Mouse (Mus musculus) MEL (cell line): Measurements from ENCODE around the gene Arl4d. TPM values are rescaled to one million over a fixed set of nuclear protein-coding genes. Genes with fewer than 3 reads are reported as not detected.

Experiments
- DNase-seq: peaks from one replicate; pipeline ENCODE4 v3.0.0; 2011; ENCODE audit warnings: low read depth, low spot score
- H3K27ac ChIP-seq: 2 replicates; pipeline ENCODE4 v1.5.1; 2012; ENCODE audit warnings: low read depth, mild to moderate bottlenecking, control low read depth, low read length, moderate library complexity; ENCODE audit not compliant: control insufficient read depth
- H3K27me3 ChIP-seq, 2 experiments: fragments of 150-350 bp in 1 of 2; sonication (generic) in 1 of 2; 2 replicates each; pipeline ENCODE4 v1.6.1; 2012; ENCODE audit warnings: low read length in 2 of 2, mild to moderate bottlenecking in 2 of 2, improper control_type of control experiment in 1 of 2, moderate library complexity in 1 of 2; ENCODE audit not compliant: insufficient read depth in 2 of 2, control insufficient read depth in 1 of 2
- H3K36me3 ChIP-seq, 2 experiments: 2 replicates each; pipeline ENCODE4 v1.6.1; 2012 to 2014; ENCODE audit warnings: low read length in 2 of 2, improper control_type of control experiment in 1 of 2, inconsistent platforms in 1 of 2, mild to moderate bottlenecking in 1 of 2; ENCODE audit not compliant: insufficient read depth in 2 of 2, control insufficient read depth in 1 of 2
- H3K4me1 ChIP-seq, 2 experiments: fragments of 150-350 bp in 1 of 2; sonication (generic) in 1 of 2; 2 replicates each; pipeline ENCODE4 v1.6.1; 2012; ENCODE audit warnings: low read length in 2 of 2, improper control_type of control experiment in 1 of 2, mild to moderate bottlenecking in 1 of 2; ENCODE audit not compliant: insufficient read depth in 2 of 2, control insufficient read depth in 1 of 2
- H3K4me3 ChIP-seq, 2 experiments: fragments of 150-350 bp in 1 of 2; sonication (generic) in 1 of 2; 2 replicates each; pipeline ENCODE4 v1.5.1; 2012; ENCODE audit warnings: low read depth in 2 of 2, low read length in 2 of 2, mild to moderate bottlenecking in 2 of 2, moderate library complexity in 2 of 2, control low read depth in 1 of 2, improper control_type of control experiment in 1 of 2; ENCODE audit not compliant: control insufficient read depth in 1 of 2, insufficient read depth in 1 of 2
- H3K79me2 ChIP-seq: 2 replicates; pipeline ENCODE4 v1.6.1; 2012; ENCODE audit warnings: mild to moderate bottlenecking, low read length, moderate library complexity; ENCODE audit not compliant: control insufficient read depth, poor library complexity, insufficient read depth
- H3K9ac ChIP-seq: 2 replicates; pipeline ENCODE4 v1.6.1; 2012; ENCODE audit warnings: low read depth, mild to moderate bottlenecking, control low read depth, low read length, moderate library complexity; ENCODE audit not compliant: control insufficient read depth, poor library complexity, severe bottlenecking
- H3K9me3 ChIP-seq: fragments of 150-350 bp; sonication (generic); replicated peaks from 2 replicates; pipeline ENCODE4 v1.6.1; 2012; ENCODE audit warnings: mild to moderate bottlenecking, low read length, improper control_type of control experiment, moderate library complexity; ENCODE audit not compliant: insufficient read depth
- CHD1 ChIP-seq: IDR thresholded peaks from 2 replicates; pipeline ENCODE4 v1.6.1; 2012; ENCODE audit warnings: low read depth, mild to moderate bottlenecking, inconsistent platforms, low read length, improper control_type of control experiment
- CHD2 ChIP-seq: IDR thresholded peaks from 2 replicates; pipeline ENCODE4 v1.6.1; 2011; ENCODE audit warnings: low read length, improper control_type of control experiment
- CTCF ChIP-seq, 3 experiments: IDR thresholded peaks in 2 of 3; conservative IDR thresholded peaks in 1 of 3; 2 replicates each; pipeline ENCODE4 v1.5.1; 2011 to 2012; ENCODE audit warnings: low read length in 3 of 3, low read depth in 2 of 3, mild to moderate bottlenecking in 2 of 3, improper control_type of control experiment in 1 of 3, inconsistent platforms in 1 of 3, mixed read lengths in 1 of 3, moderate library complexity in 1 of 3; ENCODE audit not compliant: control insufficient read depth in 1 of 3, insufficient read depth in 1 of 3, poor library complexity in 1 of 3, severe bottlenecking in 1 of 3
- ELF1 ChIP-seq: IDR thresholded peaks from 2 replicates; pipeline ENCODE4 v1.6.1; 2014; ENCODE audit warnings: low read depth, mild to moderate bottlenecking, inconsistent platforms, low read length, improper control_type of control experiment, moderate library complexity
- EP300 ChIP-seq, 2 experiments: IDR thresholded peaks; 2 replicates each; pipeline ENCODE4 v1.6.1; 2011; ENCODE audit warnings: improper control_type of control experiment in 2 of 2, low read length in 2 of 2, low read depth in 1 of 2, mild to moderate bottlenecking in 1 of 2
- ETS1 ChIP-seq: IDR thresholded peaks from 2 replicates; pipeline ENCODE4 v1.6.1; 2012; ENCODE audit warnings: low read depth, mild to moderate bottlenecking, inconsistent platforms, low read length, improper control_type of control experiment, moderate library complexity
- GATA1 ChIP-seq: IDR thresholded peaks from 2 replicates; pipeline ENCODE4 v1.6.1; 2011; ENCODE audit warnings: low read depth, low read length, improper control_type of control experiment
- HCFC1 ChIP-seq: IDR thresholded peaks from 2 replicates; pipeline ENCODE4 v1.6.1; 2012; ENCODE audit warnings: low read depth, mild to moderate bottlenecking, inconsistent platforms, low read length, improper control_type of control experiment, moderate library complexity
- KAT2A ChIP-seq: conservative IDR thresholded peaks from 2 replicates; pipeline ENCODE4 v1.6.1; 2012; ENCODE audit warnings: low read depth, low read length, improper control_type of control experiment, inconsistent platforms
- MAX ChIP-seq: IDR thresholded peaks from 2 replicates; pipeline ENCODE4 v1.6.1; 2011; ENCODE audit warnings: low read length, improper control_type of control experiment
- MAZ ChIP-seq: IDR thresholded peaks from 2 replicates; pipeline ENCODE4 v1.6.1; 2012; ENCODE audit warnings: low read depth, mild to moderate bottlenecking, inconsistent platforms, low read length, improper control_type of control experiment
- MEF2A ChIP-seq: IDR thresholded peaks from 2 replicates; pipeline ENCODE4 v1.6.1; 2014; ENCODE audit warnings: low read depth, mild to moderate bottlenecking, inconsistent platforms, low read length, improper control_type of control experiment; ENCODE audit not compliant: poor library complexity, insufficient replicate concordance, severe bottlenecking; ENCODE audit errors: extremely low read depth
- MXI1 ChIP-seq: IDR thresholded peaks from 2 replicates; pipeline ENCODE4 v1.6.1; 2011; ENCODE audit warnings: mild to moderate bottlenecking, low read depth, low read length, improper control_type of control experiment
- MYB ChIP-seq: IDR thresholded peaks from 2 replicates; pipeline ENCODE4 v1.6.1; 2011; ENCODE audit warnings: mild to moderate bottlenecking, low read depth, low read length, improper control_type of control experiment
- MYC ChIP-seq: IDR thresholded peaks from 2 replicates; pipeline ENCODE4 v1.6.1; 2011; ENCODE audit warnings: low read depth, mild to moderate bottlenecking, low read length, improper control_type of control experiment, moderate library complexity
- NELFE ChIP-seq: IDR thresholded peaks from 2 replicates; pipeline ENCODE4 v1.6.1; 2011; ENCODE audit warnings: low read depth, low read length, improper control_type of control experiment
- NRF1 ChIP-seq: IDR thresholded peaks from 2 replicates; pipeline ENCODE4 v1.6.1; 2014; ENCODE audit warnings: low read depth, mild to moderate bottlenecking, inconsistent platforms, low read length, improper control_type of control experiment, moderate library complexity; ENCODE audit not compliant: poor library complexity, insufficient read depth, severe bottlenecking
- POLR2A ChIP-seq, 2 experiments: IDR thresholded peaks; 2 replicates each; pipeline ENCODE4 v1.6.1; 2011 to 2012; ENCODE audit warnings: low read length in 2 of 2, mild to moderate bottlenecking in 2 of 2, control low read depth in 1 of 2, improper control_type of control experiment in 1 of 2, low read depth in 1 of 2, moderate library complexity in 1 of 2; ENCODE audit not compliant: control insufficient read depth in 1 of 2, insufficient read depth in 1 of 2, poor library complexity in 1 of 2
- POLR2AphosphoS2 ChIP-seq: IDR thresholded peaks from 2 replicates; pipeline ENCODE4 v1.6.1; 2011; ENCODE audit warnings: low read length, improper control_type of control experiment
- POLR2AphosphoS5 ChIP-seq: IDR thresholded peaks from 2 replicates; pipeline ENCODE4 v1.6.1; 2012; ENCODE audit warnings: low read depth, borderline replicate concordance, mild to moderate bottlenecking, inconsistent platforms, low read length, moderate library complexity, mixed read lengths
- RAD21 ChIP-seq: IDR thresholded peaks from 2 replicates; pipeline ENCODE4 v1.6.1; 2011; ENCODE audit warnings: mild to moderate bottlenecking, low read depth, low read length, improper control_type of control experiment
- SIN3A ChIP-seq: IDR thresholded peaks from 2 replicates; pipeline ENCODE4 v1.6.1; 2012; ENCODE audit warnings: low read length, improper control_type of control experiment, inconsistent platforms
- SMC3 ChIP-seq: IDR thresholded peaks from 2 replicates; pipeline ENCODE4 v1.6.1; 2011; ENCODE audit warnings: low read depth, low read length, improper control_type of control experiment
- TAL1 ChIP-seq: IDR thresholded peaks from 2 replicates; pipeline ENCODE4 v1.6.1; 2012; ENCODE audit warnings: mild to moderate bottlenecking, inconsistent platforms, low read length, moderate library complexity, mixed read lengths
- TBP ChIP-seq: IDR thresholded peaks from 2 replicates; pipeline ENCODE4 v1.8.0; 2011; ENCODE audit warnings: low read depth, low read length, improper control_type of control experiment
- USF1 ChIP-seq: IDR thresholded peaks from 2 replicates; pipeline ENCODE4 v1.6.1; 2014; ENCODE audit warnings: low read depth, mild to moderate bottlenecking, inconsistent platforms, low read length, improper control_type of control experiment, moderate library complexity
- ZC3H11A ChIP-seq: IDR thresholded peaks from 2 replicates; pipeline ENCODE4 v1.6.1; 2012; ENCODE audit warnings: low read depth, mild to moderate bottlenecking, inconsistent platforms, low read length, improper control_type of control experiment
- ZKSCAN1 ChIP-seq: IDR thresholded peaks from 2 replicates; pipeline ENCODE4 v1.6.1; 2012; ENCODE audit warnings: low read depth, mild to moderate bottlenecking, inconsistent platforms, low read length, improper control_type of control experiment, moderate library complexity
- ZMIZ1 ChIP-seq: IDR thresholded peaks from 2 replicates; pipeline ENCODE4 v1.6.1; 2012; ENCODE audit warnings: low read depth, mild to moderate bottlenecking, inconsistent platforms, low read length, improper control_type of control experiment, moderate library complexity
- polyA plus RNA-seq, 2 experiments: library from polyadenylated mRNA; stranded (reverse) in 1 of 2; unstranded in 1 of 2; fragments of >175 nt in 1 of 2; fragments of >200 nt in 1 of 2; gene quantifications; 2 replicates each; pipeline versions ENCODE4 v1.2.1 to v1.2.4; 2012; ENCODE audit warnings: low replicate concordance in 2 of 2, low read depth in 1 of 2; ENCODE audit not compliant: insufficient read length in 2 of 2, insufficient read depth in 1 of 2, missing spikeins in 1 of 2
- total RNA-seq: library from RNA; depleted of rRNA; stranded (reverse); fragments of 300-350 nt; gene quantifications from 2 replicates; pipeline ENCODE4 v1.2.3, GENCODE M21; 2012; rRNA removed

Arl4d gene
- total RNA-seq (0.23 and 0.33 TPM in 2 replicates), polyA plus RNA-seq (under 1 TPM in 1 of 2 experiments, not detected in 1; 0.17 TPM)

GRCm38 (mm10) chr11:101664825-101665635, at the start of gene Arl4d:
Arl4d (plus strand) TSS chr11:101665541.
- Histone ChIP-seq H3K79me2 (no peaks in the 10 kb centered on the region), H3K9me3 (no peaks in the 10 kb centered on the region), H3K4me1 (peaks cover 5 to 42% of the 10 kb centered on the region in 2 experiments; a peak in 3 of 4 replicates), H3K27ac (peak within 1 kb of the TSS; percentile 30), H3K4me3 (peak within 1 kb of the TSS; percentile 59 to 66), H3K27me3 (no peaks in the 10 kb centered on the region), H3K9ac (peak within 1 kb of the TSS; percentile 51), H3K36me3 (peaks cover 0 to 24% of the 10 kb centered on the region in 2 experiments; a peak in 2 of 4 replicates)
- DNase-seq: peak; percentile 98
- TF ChIP-seq NELFE (peak; percentile 85), ELF1 (peak; percentile 62), POLR2AphosphoS2 (0 out of 2 replicates have a peak, but pooled peaks have one; percentile 50), POLR2A (IDR thresholded peaks at IDR 0.05; ENCODE audit: control insufficient read depth in 1 of 2, insufficient read depth in 1 of 2, low read depth in 1 of 2, low read length in 2 of 2, poor library complexity in 1 of 2) (peak; percentile 78 to 96; a peak in 3 of 4 replicates), MYC (peak; percentile 58; the same call in 1 of the 2 replicates), MAX (peak; percentile 57), MAZ (no peak; the same call in 1 of the 2 replicates), HCFC1 (peak; percentile 21; the same call in 1 of the 2 replicates), ZKSCAN1 (no peak), EP300 (IDR thresholded peaks at IDR 0.05; ENCODE audit: low read depth in 1 of 2, low read length in 2 of 2) (peak; percentile 39 to 45; a peak in 2 of 4 replicates), TBP (peak; percentile 92), MYB (0 out of 2 replicates have a peak, but pooled peaks have one; percentile 18), USF1 (no peak), CHD1 (no peak), NRF1 (0 out of 2 replicates have a peak, but pooled peaks have one; percentile 6), CHD2 (no peak), MEF2A (no peak), RAD21 (no peak), SMC3 (no peak), CTCF (IDR thresholded peaks at IDR 0.05 in 2 of 3, conservative IDR thresholded peaks at IDR 0.05 in 1 of 3; ENCODE audit: control insufficient read depth in 1 of 3, insufficient read depth in 1 of 3, low read depth in 2 of 3, low read length in 3 of 3, poor library complexity in 1 of 3, severe bottlenecking in 1 of 3) (peak; percentile 9 to 24 (median 10); a peak in 1 of 6 replicates), ZMIZ1 (peak; percentile 81), TAL1 (peak; percentile 27; the same call in 1 of the 2 replicates), ETS1 (peak; percentile 56), POLR2AphosphoS5 (no peak), ZC3H11A (no peak), SIN3A (peak; percentile 74), KAT2A (no peak), GATA1 (0 out of 2 replicates have a peak, but pooled peaks have one; percentile 16), MXI1 (peak; percentile 77)
